Mouse (Mus musculus): ENCODE data around the gene Gbx1. TPM values are rescaled to one million over a fixed set of nuclear protein-coding genes. Genes with fewer than 3 reads are reported as not detected.

The Gbx1 gene
- polyA plus RNA-seq, 1 experiment from 2014 or later = not detected

DNA sequence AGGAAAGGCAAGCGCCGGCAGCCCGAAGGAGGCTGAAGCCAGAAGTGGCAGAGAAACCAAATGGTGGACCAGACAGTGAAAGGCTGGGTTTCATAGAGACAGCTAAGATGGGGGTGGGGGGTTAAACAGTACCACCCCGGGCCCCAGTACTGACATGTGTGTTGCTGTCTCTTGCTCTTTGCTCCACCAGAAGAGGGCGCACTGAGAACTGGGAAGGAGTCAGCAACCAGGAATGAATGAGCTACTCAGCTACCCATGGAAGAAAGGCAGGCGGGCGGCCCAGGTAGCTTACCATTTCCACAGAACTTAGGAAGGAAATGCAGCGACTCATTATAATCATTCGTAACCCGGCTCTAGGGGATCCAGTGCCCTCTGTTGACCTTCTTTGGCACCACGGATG is 16.4 kb downstream of the Gbx1 start:
- H3K27me3 ChIP-seq (ENCODE audit: control insufficient read depth, insufficient read depth, low read length) = no peaks in the 10 kb centered on the region
- no peaks in the 10 kb centered on the region for H3K9me3 ChIP-seq (replicated peaks; ENCODE audit: control insufficient read depth, low read length)
- no peaks in the 10 kb centered on the region for H3K36me3 ChIP-seq (ENCODE audit: control insufficient read depth, insufficient read depth, low read length)
- no peak overlapping the region for H3K9ac ChIP-seq (ENCODE audit: low read length)
- WGBS = 41% methylated on average over 11 of the region's 11 CpGs
- ATAC-seq (ENCODE audit: insufficient read depth, low FRiP score) = no peak
- no peak overlapping the region for H3K4me2 ChIP-seq (ENCODE audit: low read depth, low read length)
- H3K27ac ChIP-seq (ENCODE audit: low read length) = no peak overlapping the region
- H3K4me1 ChIP-seq (ENCODE audit: control insufficient read depth, insufficient read depth, low read length) = no peaks in the 10 kb centered on the region; the same call in 1 of the 2 replicates
- no peak overlapping the region for H3K4me3 ChIP-seq (replicated peaks; ENCODE audit: low read length)

DNA sequence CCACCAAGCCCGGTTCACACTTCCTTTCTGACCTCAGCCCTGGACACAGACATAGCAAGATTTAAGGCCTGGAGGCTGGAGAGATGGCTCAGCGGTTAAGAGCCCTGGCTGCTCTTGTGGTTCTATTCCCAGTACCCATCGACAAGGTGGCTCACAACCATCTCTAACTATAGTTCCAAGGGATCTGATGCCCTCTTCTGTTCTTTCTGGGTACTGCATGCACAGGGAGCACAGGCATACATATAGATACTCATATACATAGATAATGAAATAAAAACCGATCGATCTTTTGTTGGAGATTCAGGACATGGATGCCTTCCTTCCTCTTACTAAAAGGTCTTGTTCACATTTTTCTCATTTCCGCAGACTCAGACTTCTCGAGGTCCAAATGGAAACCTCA is 18.6 kb downstream of the Gbx1 start:
- Histone ChIP-seq H3K4me2 (ENCODE audit: low read depth, low read length) (no peak overlapping the region), H3K9me3 (replicated peaks; ENCODE audit: control insufficient read depth, low read length) (no peaks in the 10 kb centered on the region), H3K27ac (ENCODE audit: low read length) (no peak overlapping the region), H3K36me3 (ENCODE audit: control insufficient read depth, insufficient read depth, low read length) (no peaks in the 10 kb centered on the region), H3K4me3 (replicated peaks; ENCODE audit: low read length) (no peak overlapping the region), H3K27me3 (ENCODE audit: control insufficient read depth, insufficient read depth, low read length) (peaks cover 16% of the 10 kb centered on the region; the same call in 1 of the 2 replicates), H3K4me1 (ENCODE audit: control insufficient read depth, insufficient read depth, low read length) (peaks cover 7% of the 10 kb centered on the region), H3K9ac (ENCODE audit: low read length) (no peak overlapping the region)
- 93% methylated on average over 7 of the region's 7 CpGs for WGBS
- no peak for ATAC-seq (ENCODE audit: insufficient read depth, low FRiP score)

DNA sequence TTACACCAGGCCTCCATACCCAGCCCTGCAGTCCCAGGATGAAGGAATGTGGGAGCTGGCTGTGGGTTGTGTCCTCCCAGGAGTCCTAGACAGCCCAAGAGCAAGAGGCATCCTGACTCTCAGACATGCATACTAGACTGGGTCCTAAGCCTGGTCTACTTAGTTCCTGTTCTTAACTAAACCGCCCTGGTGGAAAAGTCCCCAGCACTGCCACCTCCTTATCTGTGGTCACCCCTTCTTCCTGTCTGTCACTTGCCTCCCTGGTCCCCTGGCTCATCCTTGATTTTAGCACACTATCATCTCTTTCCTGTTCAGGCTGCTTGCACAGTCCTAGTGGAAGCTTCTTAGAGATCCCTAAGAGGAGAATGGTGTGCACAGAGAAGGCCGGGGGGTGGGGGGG is 21.5 kb downstream of the Gbx1 start:
- H3K4me1 ChIP-seq (ENCODE audit: control insufficient read depth, insufficient read depth, low read length) = peaks cover 7% of the 10 kb centered on the region; the same call in 1 of the 2 replicates
- ATAC-seq (ENCODE audit: insufficient read depth, low FRiP score) = no peak

DNA sequence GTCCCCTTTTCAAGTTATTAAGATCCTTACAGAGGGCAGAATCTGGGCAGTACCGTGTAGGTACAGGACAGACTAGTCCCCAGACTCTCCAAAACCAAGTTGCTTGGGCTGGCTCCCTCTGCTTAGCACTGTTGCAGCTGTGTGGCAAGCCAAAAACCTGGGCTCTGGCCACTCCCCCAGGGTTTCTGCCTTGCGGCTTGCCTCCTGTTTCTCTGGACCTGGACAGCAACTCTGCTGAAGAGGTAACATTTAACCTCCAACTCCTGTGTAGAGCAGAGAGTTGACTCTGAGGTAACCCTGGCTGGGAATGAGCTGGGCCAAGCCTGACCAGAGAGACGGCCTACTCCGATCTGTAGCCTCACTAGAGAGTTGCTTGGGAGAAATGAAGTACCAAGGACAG is 24.2 kb downstream of the Gbx1 start:
- ATAC-seq (ENCODE audit: insufficient read depth, low FRiP score) = no peak
- peaks cover 33% of the 10 kb centered on the region for H3K36me3 ChIP-seq (ENCODE audit: control insufficient read depth, insufficient read depth, low read length)
- H3K4me2 ChIP-seq (ENCODE audit: low read depth, low read length) = no peak overlapping the region
- H3K27ac ChIP-seq (ENCODE audit: low read length) = no peak overlapping the region
- no peak overlapping the region for H3K9ac ChIP-seq (ENCODE audit: low read length)
- H3K4me3 ChIP-seq (replicated peaks; ENCODE audit: low read length) = no peak overlapping the region
- WGBS = 68% methylated on average over 4 of the region's 4 CpGs
- H3K27me3 ChIP-seq (ENCODE audit: control insufficient read depth, insufficient read depth, low read length) = peaks cover 17% of the 10 kb centered on the region; the same call in 1 of the 2 replicates
- H3K9me3 ChIP-seq (replicated peaks; ENCODE audit: control insufficient read depth, low read length) = no peaks in the 10 kb centered on the region
- H3K4me1 ChIP-seq (ENCODE audit: control insufficient read depth, insufficient read depth, low read length) = peaks cover 7% of the 10 kb centered on the region; the same call in 1 of the 2 replicates

More for the DNA sequence above, 21.5 kb downstream of the Gbx1 start:
- Histone ChIP-seq H3K27ac (ENCODE audit: low read length) (no peak overlapping the region), H3K4me3 (replicated peaks; ENCODE audit: low read length) (no peak overlapping the region), H3K9ac (ENCODE audit: low read length) (no peak overlapping the region), H3K9me3 (replicated peaks; ENCODE audit: control insufficient read depth, low read length) (no peaks in the 10 kb centered on the region), H3K4me2 (ENCODE audit: low read depth, low read length) (no peak overlapping the region), H3K36me3 (ENCODE audit: control insufficient read depth, insufficient read depth, low read length) (0 out of 2 replicates have a peak, but pooled peaks cover 10% of the 10 kb centered on the region), H3K27me3 (ENCODE audit: control insufficient read depth, insufficient read depth, low read length) (peaks cover 17% of the 10 kb centered on the region; the same call in 1 of the 2 replicates)
- 47% methylated on average over 2 of the region's 2 CpGs for WGBS

DNA sequence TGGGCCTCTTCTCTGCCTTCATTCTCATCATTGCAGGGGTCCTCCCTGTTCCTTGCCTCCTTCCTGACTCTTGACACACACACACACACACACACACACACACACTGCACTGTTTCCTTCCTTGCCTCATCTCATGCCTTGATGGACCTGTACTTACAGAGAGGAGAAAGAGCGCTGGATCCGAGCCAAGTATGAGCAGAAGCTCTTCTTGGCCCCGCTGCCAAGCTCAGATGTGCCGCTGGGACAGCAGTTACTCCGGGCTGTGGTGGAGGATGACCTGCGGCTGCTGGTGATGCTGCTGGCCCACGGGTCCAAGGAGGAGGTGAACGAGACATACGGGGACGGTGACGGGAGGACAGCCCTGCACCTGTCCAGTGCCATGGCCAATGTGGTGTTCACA is 26.2 kb downstream of the Gbx1 start:
- WGBS = 78% methylated on average over 11 of the region's 11 CpGs
- H3K4me1 ChIP-seq (ENCODE audit: control insufficient read depth, insufficient read depth, low read length) = peaks cover 7% of the 10 kb centered on the region; the same call in 1 of the 2 replicates
- H3K4me3 ChIP-seq (replicated peaks; ENCODE audit: low read length) = no peak overlapping the region
- peaks cover 33% of the 10 kb centered on the region for H3K36me3 ChIP-seq (ENCODE audit: control insufficient read depth, insufficient read depth, low read length)
- peaks cover 17% of the 10 kb centered on the region; the same call in 1 of the 2 replicates for H3K27me3 ChIP-seq (ENCODE audit: control insufficient read depth, insufficient read depth, low read length)
- H3K9me3 ChIP-seq (replicated peaks; ENCODE audit: control insufficient read depth, low read length) = no peaks in the 10 kb centered on the region
- no peak overlapping the region for H3K27ac ChIP-seq (ENCODE audit: low read length)
- H3K9ac ChIP-seq (ENCODE audit: low read length) = no peak overlapping the region
- no peak for ATAC-seq (ENCODE audit: insufficient read depth, low FRiP score)
- no peak overlapping the region for H3K4me2 ChIP-seq (ENCODE audit: low read depth, low read length)

DNA sequence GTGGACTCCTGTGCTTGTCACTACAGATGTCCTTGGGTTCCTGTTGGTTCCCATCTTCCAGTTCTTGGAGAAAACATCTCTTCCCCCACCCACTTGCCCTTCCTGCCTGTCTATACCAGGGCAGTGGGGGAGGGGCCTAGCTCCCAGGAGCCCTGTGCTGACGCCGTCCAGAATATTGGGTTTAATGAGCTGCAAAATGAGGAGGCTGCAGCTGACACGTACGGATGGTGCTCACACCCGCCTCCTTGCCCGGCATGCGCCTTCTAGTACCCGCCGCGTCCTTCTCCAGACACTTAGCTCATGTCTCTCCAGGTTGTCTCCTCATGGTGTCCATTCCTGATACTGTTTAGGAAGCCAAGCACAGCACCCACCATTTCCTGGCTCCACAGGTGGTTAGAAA is 27.9 kb downstream of the Gbx1 start:
- H3K4me1 ChIP-seq (ENCODE audit: control insufficient read depth, insufficient read depth, low read length) = no peaks in the 10 kb centered on the region
- H3K36me3 ChIP-seq (ENCODE audit: control insufficient read depth, insufficient read depth, low read length) = peaks cover 41% of the 10 kb centered on the region
- 83% methylated on average over 10 of the region's 10 CpGs for whole genome bisulfite sequencing
- no peak overlapping the region for H3K4me3 ChIP-seq (replicated peaks; ENCODE audit: low read length)
- 0 out of 2 replicates have a peak, but pooled peaks cover 6% of the 10 kb centered on the region for H3K27me3 ChIP-seq (ENCODE audit: control insufficient read depth, insufficient read depth, low read length)
- no peak overlapping the region for H3K4me2 ChIP-seq (ENCODE audit: low read depth, low read length)
- no peaks in the 10 kb centered on the region for H3K9me3 ChIP-seq (replicated peaks; ENCODE audit: control insufficient read depth, low read length)
- no peak for ATAC-seq (ENCODE audit: insufficient read depth, low FRiP score)
- no peak overlapping the region for H3K27ac ChIP-seq (ENCODE audit: low read length)
- H3K9ac ChIP-seq (ENCODE audit: low read length) = no peak overlapping the region

DNA sequence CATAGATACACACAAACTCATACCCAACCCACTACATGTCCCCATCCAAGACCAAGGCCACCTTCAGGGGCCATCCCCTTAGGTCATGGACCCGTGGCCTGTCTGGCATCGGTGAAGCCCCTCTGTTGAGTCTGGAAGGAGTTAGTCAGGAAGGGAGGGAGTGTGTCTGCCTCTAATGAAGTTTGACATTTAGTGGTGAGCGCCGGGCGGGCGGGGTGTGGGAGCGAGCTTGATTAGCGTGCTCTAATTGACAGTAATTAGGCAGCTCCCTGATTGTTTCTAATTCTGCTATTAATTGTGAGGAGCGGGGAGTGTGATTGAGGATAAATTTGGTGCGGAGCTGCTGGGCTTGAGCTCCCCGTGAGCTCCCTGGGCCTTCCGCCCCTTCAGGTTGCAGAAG is 29.5 kb downstream of the Gbx1 start:
- WGBS = 79% methylated on average over 12 of the region's 12 CpGs
- ATAC-seq (ENCODE audit: insufficient read depth, low FRiP score) = no peak
- no peak overlapping the region for H3K4me3 ChIP-seq (replicated peaks; ENCODE audit: low read length)
- no peaks in the 10 kb centered on the region for H3K27me3 ChIP-seq (ENCODE audit: control insufficient read depth, insufficient read depth, low read length)
- no peaks in the 10 kb centered on the region for H3K4me1 ChIP-seq (ENCODE audit: control insufficient read depth, insufficient read depth, low read length)
- H3K9ac ChIP-seq (ENCODE audit: low read length) = no peak overlapping the region
- no peak overlapping the region for H3K4me2 ChIP-seq (ENCODE audit: low read depth, low read length)
- H3K36me3 ChIP-seq (ENCODE audit: control insufficient read depth, insufficient read depth, low read length) = peaks cover 46% of the 10 kb centered on the region
- no peaks in the 10 kb centered on the region for H3K9me3 ChIP-seq (replicated peaks; ENCODE audit: control insufficient read depth, low read length)
- H3K27ac ChIP-seq (ENCODE audit: low read length) = no peak overlapping the region

DNA sequence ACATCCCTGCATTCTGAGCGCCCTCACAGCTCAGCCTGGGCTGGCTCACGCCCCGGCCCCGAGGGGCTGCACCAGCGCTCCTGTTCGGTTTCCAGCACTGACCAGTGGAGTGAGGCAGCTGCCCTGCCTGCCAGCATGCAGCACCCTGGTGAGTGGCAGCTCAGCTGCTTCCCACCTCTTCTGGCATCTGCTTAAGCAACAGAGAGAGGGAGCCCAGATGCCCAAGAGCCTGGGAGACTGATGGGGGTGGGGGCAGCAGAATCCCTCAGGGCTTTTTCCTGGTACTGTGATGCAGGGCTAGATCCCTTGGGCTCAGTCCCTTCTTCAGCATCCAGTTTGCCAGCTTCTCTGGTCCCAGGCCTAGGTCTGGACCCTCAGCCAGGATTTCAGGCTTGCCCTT is 30.2 kb downstream of the Gbx1 start:
- Histone ChIP-seq H3K36me3 (ENCODE audit: control insufficient read depth, insufficient read depth, low read length) (peaks cover 49% of the 10 kb centered on the region), H3K9ac (ENCODE audit: low read length) (no peak overlapping the region), H3K4me3 (replicated peaks; ENCODE audit: low read length) (no peak overlapping the region), H3K9me3 (replicated peaks; ENCODE audit: control insufficient read depth, low read length) (no peaks in the 10 kb centered on the region), H3K4me2 (ENCODE audit: low read depth, low read length) (no peak overlapping the region), H3K27me3 (ENCODE audit: control insufficient read depth, insufficient read depth, low read length) (no peaks in the 10 kb centered on the region), H3K4me1 (ENCODE audit: control insufficient read depth, insufficient read depth, low read length) (no peaks in the 10 kb centered on the region), H3K27ac (ENCODE audit: low read length) (no peak overlapping the region)
- ATAC-seq (ENCODE audit: insufficient read depth, low FRiP score) = no peak
- WGBS = 76% methylated on average over 6 of the region's 6 CpGs

DNA sequence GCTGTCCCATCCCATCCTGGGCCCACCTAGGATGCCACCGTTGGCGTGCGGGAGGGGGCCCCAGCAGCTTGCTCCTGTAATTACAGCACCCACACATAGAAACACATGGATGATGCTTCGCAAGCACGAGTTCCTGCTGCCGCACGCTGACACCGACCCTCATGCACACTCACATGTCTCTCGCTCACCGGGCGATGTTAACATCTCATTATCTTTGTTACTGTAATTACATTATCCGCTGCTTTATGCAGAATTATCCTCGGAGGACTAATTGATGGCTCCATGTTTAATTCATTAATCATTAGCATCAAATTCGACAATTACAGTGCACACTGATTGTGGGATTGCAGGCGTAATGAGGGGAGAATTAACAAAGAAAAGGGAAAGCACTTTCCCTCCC is 32.0 kb downstream of the Gbx1 start:
- Histone ChIP-seq H3K9me3 (replicated peaks; ENCODE audit: control insufficient read depth, low read length) (no peaks in the 10 kb centered on the region), H3K36me3 (ENCODE audit: control insufficient read depth, insufficient read depth, low read length) (peaks cover 46% of the 10 kb centered on the region), H3K27me3 (ENCODE audit: control insufficient read depth, insufficient read depth, low read length) (no peaks in the 10 kb centered on the region), H3K4me1 (ENCODE audit: control insufficient read depth, insufficient read depth, low read length) (no peaks in the 10 kb centered on the region), H3K27ac (ENCODE audit: low read length) (no peak overlapping the region), H3K9ac (ENCODE audit: low read length) (no peak overlapping the region), H3K4me2 (ENCODE audit: low read depth, low read length) (no peak overlapping the region), H3K4me3 (replicated peaks; ENCODE audit: low read length) (no peak overlapping the region)
- WGBS = 87% methylated on average over 15 of the region's 15 CpGs
- ATAC-seq (ENCODE audit: insufficient read depth, low FRiP score) = no peak

Measured in stomach, embryonic 16.5 days (tissue).